In genomic region chr8:48376774-48377173, GRCm38 (mm10) we compare ENCODE assay signal across 10 mouse cellular contexts.
DNase-seq lines count a peak whose midpoint lies in the region; ATAC-seq lines count a peak whose summit lies in the region.
"Had no signal": no experiment of that assay in that cellular context is flagged by ENCODE, and none has a peak within 500 bp of the region (broad histone marks: within the 10 kb centered on the region; RNA-seq: fewer than 3 reads in every experiment).

No protein-coding gene starts in this region.

- H3K27ac ChIP-seq in midbrain, embryonic 13.5 days = no peak overlapping the region
- no peak overlapping the region for H3K27ac ChIP-seq in midbrain, embryonic 11.5 days (ENCODE audit: low read depth, low read length)
- H3K27ac ChIP-seq: embryonic facial prominence, embryonic 12.5 days had no signal

- H3K4me3 ChIP-seq in midbrain, embryonic 13.5 days (replicated peaks) = no peak overlapping the region
- no peak overlapping the region for H3K4me3 ChIP-seq in midbrain, embryonic 11.5 days (ENCODE audit: low read depth, low read length)
- H3K4me3 ChIP-seq: embryonic facial prominence, embryonic 12.5 days had no signal

- WGBS in midbrain, embryonic 13.5 days = 73% methylated on average over 6 of the region's 6 CpGs
- 88% methylated on average over 6 of the region's 6 CpGs for WGBS in midbrain, embryonic 11.5 days

- no peak for DNase-seq in midbrain, embryonic 11.5 days (ENCODE audit: low spot score, missing footprints)
- peak; percentile 66 to 73 for DNase-seq in heart, adult 9 months (ENCODE audit: low spot score in 2 of 2)
- DNase-seq in layer of hippocampus, postnatal 10 days (ENCODE audit: low spot score in 2 of 2) = peak; percentile 58 to 65
- peak; percentile 43 for DNase-seq in right cerebral cortex, postnatal 4 days
- no peak for DNase-seq in natural killer cell, adult 2 months (ENCODE audit: low spot score in 2 of 2)
- DNase-seq in adrenal gland, adult 2 months = no peak

- peak; percentile 50; the same call in 1 of the 2 replicates for ATAC-seq in midbrain, embryonic 13.5 days
- ATAC-seq in midbrain, embryonic 11.5 days (ENCODE audit: low FRiP score) = no peak
- ATAC-seq in erythroblast, adult 5-6 weeks (replicated peaks; ENCODE audit: low FRiP score, poor library complexity, severe bottlenecking) = no peak

- H3K4me1 ChIP-seq in midbrain, embryonic 13.5 days (replicated peaks) = peaks cover 25% of the 10 kb centered on the region; the same call in 1 of the 2 replicates
- peaks cover 2% of the 10 kb centered on the region; the same call in 1 of the 2 replicates for H3K4me1 ChIP-seq in midbrain, embryonic 11.5 days (ENCODE audit: control insufficient read depth, insufficient read depth, low read length)
- H3K4me1 ChIP-seq: embryonic facial prominence, embryonic 12.5 days had no signal

- no peak overlapping the region for H3K9ac ChIP-seq in midbrain, embryonic 13.5 days (replicated peaks)
- H3K9ac ChIP-seq in midbrain, embryonic 11.5 days (ENCODE audit: low read length) = no peak overlapping the region
- H3K9ac ChIP-seq: embryonic facial prominence, embryonic 12.5 days had no signal

- H3K4me2 ChIP-seq in midbrain, embryonic 13.5 days (replicated peaks) = no peak overlapping the region
- H3K4me2 ChIP-seq in midbrain, embryonic 11.5 days = no peak overlapping the region
- H3K4me2 ChIP-seq: embryonic facial prominence, embryonic 12.5 days had no signal

- no peaks in the 10 kb centered on the region for H3K36me3 ChIP-seq in midbrain, embryonic 13.5 days
- no peaks in the 10 kb centered on the region for H3K36me3 ChIP-seq in midbrain, embryonic 11.5 days (ENCODE audit: control insufficient read depth, insufficient read depth, low read length)
- H3K36me3 ChIP-seq: embryonic facial prominence, embryonic 12.5 days; G1E had no signal

- no peaks in the 10 kb centered on the region for H3K27me3 ChIP-seq in midbrain, embryonic 13.5 days
- no peaks in the 10 kb centered on the region for H3K27me3 ChIP-seq in midbrain, embryonic 11.5 days (ENCODE audit: control insufficient read depth, insufficient read depth, low read length)
- H3K27me3 ChIP-seq: embryonic facial prominence, embryonic 12.5 days had no signal

- H3K9me3 ChIP-seq in midbrain, embryonic 13.5 days = no peaks in the 10 kb centered on the region
- H3K9me3 ChIP-seq in midbrain, embryonic 11.5 days (ENCODE audit: control insufficient read depth, low read length) = no peaks in the 10 kb centered on the region
- H3K9me3 ChIP-seq: embryonic facial prominence, embryonic 12.5 days had no signal

Comparison
In these comparisons a context has a peak if more than half of its experiments do, and no peak if none do; other contexts are left out.
1. DNase-seq: peak in heart, adult 9 months (2 of 2), layer of hippocampus, postnatal 10 days (2 of 2) and right cerebral cortex, postnatal 4 days (single experiment); none in midbrain, embryonic 11.5 days (single experiment), natural killer cell, adult 2 months (0 of 2) and adrenal gland, adult 2 months (single experiment).